Mouse (Mus musculus) layer of hippocampus, adult 2 months (tissue): ENCODE measurements around the gene Dzip1. TPM values are rescaled to one million over a fixed set of nuclear protein-coding genes. Genes with fewer than 3 reads are reported as not detected.

Experiments
- DNase-seq, 2 experiments: peaks; one replicate each; pipeline ENCODE4 v3.0.0; 2022; ENCODE audit warnings: low spot score in 2 of 2
- H3K27ac ChIP-seq: fragments of 200-600 bp; 2 replicates; pipeline ENCODE4 v1.8.1; 2022
- H3K4me3 ChIP-seq: fragments of 200-600 bp; 2 replicates; pipeline ENCODE4 v1.8.1; 2022; ENCODE audit warnings: mild to moderate bottlenecking
- CTCF ChIP-seq: fragments of 200-600 bp; conservative IDR thresholded peaks from 2 replicates; pipeline ENCODE4 v1.8.1; 2022; ENCODE audit warnings: antibody characterized with exemption, mild to moderate bottlenecking, moderate library complexity
- total RNA-seq, 2 experiments: library from RNA; stranded (reverse); gene quantifications; 2 replicates each; pipeline ENCODE4 v1.2.3; 2021

The Dzip1 gene
- total RNA-seq, 2 experiments from 2014 or later: 119 to 128 TPM

- Histone ChIP-seq H3K4me3 (no peak overlapping the region), H3K27ac (no peak overlapping the region)
- no peak for DNase-seq
- TF ChIP-seq CTCF: no peak
Measured at GRCm38 (mm10) chr14:118911521-118911920, 13.7 kb downstream of the Dzip1 start.

GRCm38 (mm10) chr14:118910332-118911222 lies 14.7 kb downstream of the Dzip1 start:
- H3K27ac ChIP-seq: peak overlapping the region; percentile 52; the same call in 1 of the 2 replicates
- peak; percentile 72 to 74 for DNase-seq
- peak overlapping the region; percentile 24; the same call in 1 of the 2 replicates for H3K4me3 ChIP-seq
- TF ChIP-seq CTCF: peak; percentile 85

- H3K27ac ChIP-seq: no peak overlapping the region
- no peak for TF ChIP-seq CTCF
- DNase-seq: no peak
- H3K4me3 ChIP-seq: no peak overlapping the region
Measured at GRCm38 (mm10) chr14:118909872-118910271, 15.4 kb downstream of the Dzip1 start.

- no peak for TF ChIP-seq CTCF
- H3K4me3 ChIP-seq: no peak overlapping the region
- DNase-seq: no peak
- no peak overlapping the region for H3K27ac ChIP-seq
Measured at GRCm38 (mm10) chr14:118907592-118907991, 17.7 kb downstream of the Dzip1 start.

- Histone ChIP-seq H3K27ac (no peak overlapping the region; the same call in 1 of the 2 replicates), H3K4me3 (no peak overlapping the region)
- TF ChIP-seq CTCF: no peak
- DNase-seq: no peak
Measured at GRCm38 (mm10) chr14:118903867-118904562, 21.2 kb downstream of the Dzip1 start.

- no peak for TF ChIP-seq CTCF
- no peak overlapping the region for H3K4me3 ChIP-seq
- no peak overlapping the region for H3K27ac ChIP-seq
- DNase-seq: no peak
Measured at GRCm38 (mm10) chr14:118903397-118903796, 21.9 kb downstream of the Dzip1 start.

- H3K27ac ChIP-seq: no peak overlapping the region
- no peak overlapping the region for H3K4me3 ChIP-seq
- peak; percentile 38 for TF ChIP-seq CTCF
- DNase-seq: no peak
Measured at GRCm38 (mm10) chr14:118900911-118901310, 24.3 kb downstream of the Dzip1 start.

GRCm38 (mm10) chr14:118899940-118900339 lies 25.3 kb downstream of the Dzip1 start:
- peak; percentile 63 for TF ChIP-seq CTCF
- no peak for DNase-seq
- H3K4me3 ChIP-seq: no peak overlapping the region
- H3K27ac ChIP-seq: no peak overlapping the region

- no peak overlapping the region for H3K4me3 ChIP-seq
- no peak for DNase-seq
- no peak for TF ChIP-seq CTCF
- no peak overlapping the region for H3K27ac ChIP-seq
Measured at GRCm38 (mm10) chr14:118895655-118896054, 29.6 kb downstream of the Dzip1 start.

GRCm38 (mm10) chr14:118895228-118895627 lies 30.0 kb downstream of the Dzip1 start:
- no peak overlapping the region for H3K27ac ChIP-seq
- no peak for TF ChIP-seq CTCF
- DNase-seq: no peak
- no peak overlapping the region for H3K4me3 ChIP-seq

GRCm38 (mm10) chr14:118890101-118890500 lies 35.2 kb downstream of the Dzip1 start:
- H3K27ac ChIP-seq: peak overlapping the region; percentile 73
- DNase-seq: peak; percentile 51 to 81
- H3K4me3 ChIP-seq: no peak overlapping the region
- no peak for TF ChIP-seq CTCF

GRCm38 (mm10) chr14:118884250-118884556 lies 41.1 kb downstream of the Dzip1 start:
- Histone ChIP-seq H3K4me3 (no peak overlapping the region), H3K27ac (no peak overlapping the region)
- no peak for TF ChIP-seq CTCF
- no peak for DNase-seq
